Mouse (Mus musculus): ENCODE measurements around the gene Rex1bd.
A peak's percentile ranks its signal among the peaks of the same experiment; 100 is the strongest.

The Rex1bd gene

GRCm38 (mm10) chr8:70503062-70503750 lies 3.3 kb downstream of the Rex1bd start:
- peak; percentile 14; the same call in 1 of the 2 replicates for ATAC-seq (ENCODE audit: insufficient number of reproducible peaks, low FRiP score, low TSS enrichment)

- ATAC-seq (ENCODE audit: insufficient number of reproducible peaks, low FRiP score, low TSS enrichment), result no peak
These were observed 4.0 kb downstream of the Rex1bd start for GRCm38 (mm10) chr8:70502540-70502939.

- no peak for ATAC-seq (ENCODE audit: insufficient number of reproducible peaks, low FRiP score, low TSS enrichment)
These were observed 4.6 kb downstream of the Rex1bd start for GRCm38 (mm10) chr8:70501820-70502529.

- ATAC-seq (ENCODE audit: insufficient number of reproducible peaks, low FRiP score, low TSS enrichment), result no peak
These were observed 5.9 kb downstream of the Rex1bd start for GRCm38 (mm10) chr8:70500386-70501301.

- ATAC-seq (ENCODE audit: insufficient number of reproducible peaks, low FRiP score, low TSS enrichment), result no peak
These were observed 10.8 kb downstream of the Rex1bd start for GRCm38 (mm10) chr8:70495771-70496062.

- ATAC-seq (ENCODE audit: insufficient number of reproducible peaks, low FRiP score, low TSS enrichment), result no peak
These were observed 11.4 kb downstream of the Rex1bd start for GRCm38 (mm10) chr8:70495001-70495770.

GRCm38 (mm10) chr8:70494416-70494945 lies 12.1 kb downstream of the Rex1bd start:
- no peak for ATAC-seq (ENCODE audit: insufficient number of reproducible peaks, low FRiP score, low TSS enrichment)

GRCm38 (mm10) chr8:70493692-70494415 lies 12.7 kb downstream of the Rex1bd start:
- no peak for ATAC-seq (ENCODE audit: insufficient number of reproducible peaks, low FRiP score, low TSS enrichment)

GRCm38 (mm10) chr8:70492664-70493640 lies 13.6 kb downstream of the Rex1bd start, which contains the start of gene Crlf1:
Gene Crlf1, plus strand, starts transcription at chr8:70493158.
- no peak for ATAC-seq (ENCODE audit: insufficient number of reproducible peaks, low FRiP score, low TSS enrichment)

GRCm38 (mm10) chr8:70490880-70491495 lies 15.6 kb downstream of the Rex1bd start:
- no peak for ATAC-seq (ENCODE audit: insufficient number of reproducible peaks, low FRiP score, low TSS enrichment)

- no peak for ATAC-seq (ENCODE audit: insufficient number of reproducible peaks, low FRiP score, low TSS enrichment)
These were observed 16.3 kb downstream of the Rex1bd start for GRCm38 (mm10) chr8:70490061-70490879.

GRCm38 (mm10) chr8:70489576-70489975 lies 17.0 kb downstream of the Rex1bd start:
- ATAC-seq (ENCODE audit: insufficient number of reproducible peaks, low FRiP score, low TSS enrichment), result no peak

- ATAC-seq (ENCODE audit: insufficient number of reproducible peaks, low FRiP score, low TSS enrichment), result no peak
These were observed 17.6 kb downstream of the Rex1bd start for GRCm38 (mm10) chr8:70488931-70489470.

GRCm38 (mm10) chr8:70487993-70488796 lies 18.4 kb downstream of the Rex1bd start:
- no peak for ATAC-seq (ENCODE audit: insufficient number of reproducible peaks, low FRiP score, low TSS enrichment)

- peak; percentile 59; the same call in 1 of the 2 replicates for ATAC-seq (ENCODE audit: insufficient number of reproducible peaks, low FRiP score, low TSS enrichment)
These were observed 19.5 kb downstream of the Rex1bd start, which contains the start of gene Tmem59l for GRCm38 (mm10) chr8:70486941-70487520. Gene Tmem59l, minus strand, starts transcription at chr8:70487358.
